Mouse (Mus musculus): ENCODE results near the gene Sri.

The Sri gene

GRCm38 (mm10) chr5:8112246-8112645, 66.4 kb downstream of the Sri start:
- peak; percentile 92 for DNase-seq

GRCm38 (mm10) chr5:8116561-8117168, 70.8 kb downstream of the Sri start:
- DNase-seq: no peak

Data from cerebellum, adult 11-12 months (tissue).